Mouse (Mus musculus): ENCODE measurements at regions not wholly inside any gene's neighbourhood (a gene's known extent, or its start where the extent isn't known, plus 50 kb on each side); places are given as distances from the start of the nearest gene placed in this dataset.

DNA sequence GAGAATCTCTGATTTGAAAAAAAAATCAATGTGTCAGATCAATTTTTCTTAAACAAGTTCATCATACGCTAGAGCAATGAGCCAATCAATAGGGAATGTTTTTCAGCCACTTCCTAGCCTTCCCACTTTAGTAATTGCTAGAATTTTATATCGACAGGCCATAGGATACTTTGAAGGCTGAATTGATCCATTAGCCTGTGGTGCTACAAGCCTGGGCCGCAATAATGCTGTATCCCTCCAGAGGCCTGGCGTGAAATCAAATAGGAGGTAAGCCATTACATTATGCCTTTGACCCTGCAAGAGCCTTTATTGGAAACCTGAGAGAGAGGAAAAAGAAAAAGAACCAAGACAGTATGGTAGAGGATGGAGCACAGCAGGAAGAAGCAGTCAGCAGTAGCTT lies 53.7 kb upstream of the Gm11232 start:
- DNase-seq (ENCODE audit: low spot score in 2 of 2) = no peak

DNA sequence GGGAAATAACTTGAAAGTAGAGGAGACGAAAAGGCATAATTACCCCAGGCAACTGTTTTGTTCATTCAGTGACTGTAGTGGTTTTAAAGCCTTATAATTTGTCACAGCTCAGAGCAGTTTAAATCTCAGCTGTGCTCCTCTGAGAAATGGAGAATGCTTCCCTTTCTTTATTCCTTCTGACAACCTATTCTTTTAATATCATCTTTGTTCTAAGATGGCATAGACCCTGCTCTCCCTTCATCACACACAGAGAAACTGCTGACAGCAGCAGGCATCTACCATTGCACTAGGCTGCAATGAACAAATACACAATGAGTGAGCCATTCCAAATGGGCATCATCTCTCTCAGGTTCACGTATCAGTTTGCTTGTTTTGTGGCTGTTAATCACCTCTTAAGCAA lies 50.5 kb upstream of the Gm11232 start:
- DNase-seq (ENCODE audit: low spot score in 2 of 2) = no peak

Data from frontal cortex, postnatal 25 days (tissue).